Mouse (Mus musculus) hindbrain, embryonic 14.5 days (tissue): Measurements from ENCODE around the gene Arsb. TPM values are rescaled to one million over a fixed set of nuclear protein-coding genes. Genes with fewer than 3 reads are reported as not detected.
"Not testable (repeated sequence)": the region's sequence is repeated elsewhere in the genome, so short reads cannot be mapped to it uniquely, and the experiment has no call there.

Source experiments
- ATAC-seq: fragments of 200-750 bp; cut with Nextera tagmentation; 2 replicates; pipeline ENCODE4 v1.8.0; 2017; ENCODE audit warnings: moderate number of reproducible peaks, mild to moderate bottlenecking, moderate TSS enrichment, moderate library complexity; ENCODE audit not compliant: low FRiP score
- DNase-seq: peaks from one replicate; pipeline ENCODE4 v3.0.0-alpha.2; 2015; ENCODE audit warnings: low spot score
- H3K27ac ChIP-seq: fragments of 300-500 bp; sonication (generic); 2 replicates; pipeline ENCODE4 v1.5.1; 2014; ENCODE audit warnings: mild to moderate bottlenecking, moderate library complexity
- H3K27me3 ChIP-seq: fragments of 300-500 bp; sonication (generic); 2 replicates; pipeline ENCODE4 v1.6.1; 2014; ENCODE audit warnings: mild to moderate bottlenecking, low read length, mixed read lengths; ENCODE audit not compliant: control insufficient read depth, insufficient read depth
- H3K36me3 ChIP-seq: fragments of 300-500 bp; sonication (generic); replicated peaks from 2 replicates; pipeline ENCODE4 v1.6.1; 2014; ENCODE audit not compliant: control insufficient read depth, insufficient read depth
- H3K4me1 ChIP-seq: fragments of 300-500 bp; sonication (generic); replicated peaks from 2 replicates; pipeline ENCODE4 v1.6.1; 2014; ENCODE audit warnings: antibody characterized with exemption, low read length, mixed read lengths; ENCODE audit not compliant: control insufficient read depth, insufficient read depth
- H3K4me2 ChIP-seq: fragments of 300-500 bp; sonication (generic); replicated peaks from 2 replicates; pipeline ENCODE4 v1.6.1; 2014; ENCODE audit warnings: mild to moderate bottlenecking, moderate library complexity
- H3K4me3 ChIP-seq: fragments of 300-500 bp; sonication (generic); replicated peaks from 2 replicates; pipeline ENCODE4 v1.5.1; 2014; ENCODE audit warnings: mild to moderate bottlenecking, low read length
- H3K9ac ChIP-seq: fragments of 300-500 bp; sonication (generic); 2 replicates; pipeline ENCODE4 v1.6.1; 2014
- H3K9me3 ChIP-seq: fragments of 300-500 bp; sonication (generic); 2 replicates; pipeline ENCODE4 v1.6.1; 2016; ENCODE audit warnings: low read length; ENCODE audit not compliant: control insufficient read depth
- whole genome bisulfite sequencing: fragments of 180-500 bp; shearing (Covaris S2); extraction: QIAGEN DNeasy Blood & Tissue Kit; methylation state at CpG from one replicate; pipeline ENCODE4 v1.1.7; 2014; 5-methylcytosine and 5-hydroxymethylcytosine counted together
- polyA plus RNA-seq: library from polyadenylated mRNA; unstranded; fragments of >200 nt; fragmentation: Nextera tagmentation; extraction: Ambion mirVana; gene quantifications from 2 replicates; pipeline ENCODE4 v1.2.1, GENCODE M21; 2014

The Arsb gene
- polyA plus RNA-seq, 1 experiment from 2014 or later, result 10.9 TPM

DNA sequence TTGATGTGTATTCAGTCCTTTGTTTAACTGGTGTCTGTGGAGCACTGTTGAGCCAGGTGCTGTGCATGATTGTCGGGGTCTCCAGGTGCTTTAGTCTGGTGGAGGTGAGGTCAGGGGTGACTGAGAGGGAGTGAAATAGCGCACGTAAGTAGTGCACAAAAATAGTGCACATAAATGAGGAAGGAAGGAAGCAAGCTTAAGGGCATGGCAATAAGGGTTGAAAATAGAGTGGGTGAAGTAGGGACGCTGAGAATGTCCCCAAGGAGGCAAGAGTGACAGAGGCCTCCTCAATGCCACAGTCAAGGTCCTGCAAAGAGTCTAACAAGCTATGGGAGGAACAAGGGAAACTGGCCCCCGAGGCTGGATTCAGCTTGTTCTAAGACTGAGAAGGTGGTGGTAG lies 11.4 kb downstream of the Arsb start:
- H3K9ac ChIP-seq, result no peak overlapping the region
- WGBS, result 85% methylated on average over 5 of the region's 5 CpGs
- no peak overlapping the region for H3K4me3 ChIP-seq
- H3K27ac ChIP-seq, result no peak overlapping the region
- H3K27me3 ChIP-seq, result no peaks in the 10 kb centered on the region
- ATAC-seq (no peak), DNase-seq (no peak)
- no peaks in the 10 kb centered on the region for H3K36me3 ChIP-seq
- H3K4me2 ChIP-seq, result no peak overlapping the region
- no peaks in the 10 kb centered on the region for H3K4me1 ChIP-seq
- H3K9me3 ChIP-seq, result no peaks in the 10 kb centered on the region

DNA sequence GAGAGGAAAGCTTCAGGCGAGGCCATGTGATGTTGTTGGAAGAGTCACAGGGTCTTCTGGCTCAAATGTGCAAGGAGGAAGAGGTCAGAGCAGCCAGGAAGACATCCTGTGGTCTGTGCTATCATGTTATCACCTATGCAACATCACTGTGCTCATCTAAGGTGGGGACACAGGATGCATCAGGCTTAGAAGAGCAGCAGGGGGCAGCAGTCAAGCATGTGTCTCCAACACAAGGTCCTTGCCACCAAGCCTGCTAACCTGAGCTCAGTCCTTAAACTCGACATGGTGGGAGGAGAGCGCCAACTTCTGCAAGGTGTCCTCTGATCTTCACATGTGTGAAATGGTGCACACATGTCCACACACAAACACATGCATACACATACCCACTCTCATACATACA lies 13.9 kb downstream of the Arsb start:
- no peak overlapping the region for H3K27ac ChIP-seq
- DNase-seq (no peak), ATAC-seq (no peak)
- H3K27me3 ChIP-seq, result no peaks in the 10 kb centered on the region
- no peaks in the 10 kb centered on the region for H3K4me1 ChIP-seq
- no peak overlapping the region for H3K4me3 ChIP-seq
- WGBS, result 87% methylated on average over 3 of the region's 3 CpGs
- H3K36me3 ChIP-seq, result no peaks in the 10 kb centered on the region
- no peak overlapping the region for H3K9ac ChIP-seq
- no peaks in the 10 kb centered on the region for H3K9me3 ChIP-seq
- no peak overlapping the region for H3K4me2 ChIP-seq

DNA sequence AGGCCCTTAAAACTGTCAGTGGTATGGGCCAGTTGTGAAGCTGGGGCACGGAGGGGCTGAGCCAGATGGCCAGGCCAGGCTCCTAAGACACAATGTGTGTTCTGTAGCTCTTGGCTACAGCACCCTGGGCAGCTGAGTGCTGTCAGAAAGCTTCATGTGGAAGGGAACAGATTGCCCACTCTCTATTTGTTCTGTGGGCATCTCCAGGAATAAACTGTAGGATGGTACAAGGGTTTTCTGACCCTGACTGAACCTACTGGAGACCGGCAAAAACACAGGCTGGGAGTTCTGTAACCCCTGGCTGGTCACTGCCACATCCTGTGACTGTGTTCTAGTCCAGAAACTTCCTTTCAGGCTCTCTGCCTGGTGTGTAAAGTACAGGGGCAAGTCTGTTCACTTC lies 14.6 kb downstream of the Arsb start:
- DNase-seq (no peak), ATAC-seq (no peak)
- no peak overlapping the region for H3K4me3 ChIP-seq
- H3K4me2 ChIP-seq, result no peak overlapping the region
- H3K9ac ChIP-seq, result no peak overlapping the region
- 83% methylated on average over 2 of the region's 2 CpGs for WGBS
- H3K27ac ChIP-seq, result no peak overlapping the region
- H3K9me3 ChIP-seq, result no peaks in the 10 kb centered on the region
- H3K27me3 ChIP-seq, result no peaks in the 10 kb centered on the region
- no peaks in the 10 kb centered on the region for H3K36me3 ChIP-seq
- H3K4me1 ChIP-seq, result no peaks in the 10 kb centered on the region

DNA sequence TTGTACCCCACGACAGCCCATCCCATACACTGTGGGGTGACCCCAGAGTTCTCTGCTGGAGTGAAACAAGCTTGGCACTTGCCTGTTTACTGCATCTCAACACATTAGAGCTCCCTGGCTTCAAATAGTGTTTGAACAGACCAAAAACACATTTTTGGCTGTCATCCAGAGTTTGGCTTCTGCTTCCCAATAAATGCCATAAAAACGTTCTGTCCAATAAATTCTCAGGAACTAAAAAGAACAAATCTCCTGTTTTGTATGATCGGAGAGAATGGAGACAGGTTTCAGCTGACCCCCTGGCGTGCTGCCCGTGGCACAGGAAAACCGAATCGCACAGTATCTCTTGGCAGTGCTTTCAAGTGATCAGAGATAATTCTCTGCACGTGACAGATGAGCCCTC lies 16.2 kb downstream of the Arsb start:
- H3K27me3 ChIP-seq, result no peaks in the 10 kb centered on the region
- H3K4me3 ChIP-seq, result no peak overlapping the region
- no peak overlapping the region for H3K4me2 ChIP-seq
- 61% methylated on average over 8 of the region's 8 CpGs for WGBS
- H3K9me3 ChIP-seq, result no peaks in the 10 kb centered on the region
- no peak overlapping the region for H3K9ac ChIP-seq
- DNase-seq (peak; percentile 27), ATAC-seq (no peak; the same call in 1 of the 2 replicates)
- no peak overlapping the region for H3K27ac ChIP-seq
- no peaks in the 10 kb centered on the region for H3K4me1 ChIP-seq
- H3K36me3 ChIP-seq, result no peaks in the 10 kb centered on the region

DNA sequence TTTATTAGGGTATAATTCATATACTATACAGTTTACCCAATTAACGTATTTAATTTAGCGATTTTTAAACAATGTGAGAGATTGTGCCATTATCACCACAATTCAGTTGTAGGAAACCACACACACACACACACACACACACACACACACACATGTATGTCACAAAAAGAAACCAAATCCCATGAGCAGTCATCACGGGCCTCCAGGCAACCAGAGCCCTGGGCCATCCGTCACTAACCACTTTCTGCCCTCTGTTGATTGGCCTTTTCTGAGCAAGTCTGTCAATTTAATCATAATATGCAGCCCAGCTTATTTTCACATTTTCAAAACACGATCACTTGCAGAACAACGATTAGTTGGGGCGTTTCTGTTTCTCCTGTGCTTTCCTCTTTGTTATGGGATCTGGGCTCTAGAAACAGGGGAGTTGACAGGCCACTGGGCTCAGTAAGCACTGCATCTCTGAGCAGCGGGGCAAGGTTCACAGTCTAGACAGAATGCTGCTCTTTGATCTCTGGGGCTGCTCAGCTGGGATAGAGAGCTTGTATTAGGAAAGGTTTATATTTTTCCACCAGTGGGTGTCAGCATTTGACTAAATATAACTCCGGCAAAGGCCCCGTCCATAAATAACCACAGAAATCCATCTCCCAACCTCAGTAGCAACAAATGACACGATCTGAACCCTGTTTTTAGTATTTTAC lies 21.7 kb downstream of the Arsb start:
- no peak overlapping the region for H3K4me2 ChIP-seq
- no peaks in the 10 kb centered on the region for H3K27me3 ChIP-seq
- DNase-seq (peak; percentile 88), ATAC-seq (peak; percentile 79; the same call in 1 of the 2 replicates)
- 52% methylated on average over 11 of the region's 11 CpGs for WGBS
- H3K36me3 ChIP-seq, result no peaks in the 10 kb centered on the region
- H3K4me1 ChIP-seq, result no peaks in the 10 kb centered on the region
- H3K4me3 ChIP-seq, result no peak overlapping the region
- H3K9me3 ChIP-seq, result no peaks in the 10 kb centered on the region
- no peak overlapping the region for H3K27ac ChIP-seq
- H3K9ac ChIP-seq, result no peak overlapping the region

DNA sequence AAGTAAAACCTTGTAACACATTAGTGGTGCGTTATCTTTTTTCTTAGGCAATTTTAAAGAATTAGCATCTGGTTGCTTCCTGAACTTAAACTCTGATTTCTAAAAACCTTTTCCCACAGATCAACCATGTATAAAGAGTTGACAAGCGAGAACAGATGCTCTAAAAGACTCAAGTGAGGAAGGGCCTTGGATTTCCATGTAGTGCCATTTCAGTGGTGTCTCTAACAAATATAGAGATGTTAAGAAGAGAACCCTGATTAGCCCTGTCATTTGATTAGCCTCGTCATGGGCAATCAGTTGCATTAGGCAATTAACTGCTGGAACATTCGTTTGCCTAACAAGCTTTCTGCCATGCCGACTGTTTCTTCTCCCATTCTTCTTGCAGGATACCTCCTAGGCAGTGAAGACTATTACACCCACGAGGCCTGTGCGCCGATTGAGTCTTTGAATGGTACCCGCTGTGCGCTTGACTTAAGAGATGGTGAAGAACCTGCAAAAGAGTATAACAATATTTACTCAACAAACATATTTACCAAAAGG lies 22.3 kb downstream of the Arsb start:
- Histone ChIP-seq H3K9ac (no peak overlapping the region), H3K27me3 (no peaks in the 10 kb centered on the region), H3K4me1 (no peaks in the 10 kb centered on the region), H3K9me3 (no peaks in the 10 kb centered on the region), H3K4me3 (no peak overlapping the region), H3K27ac (no peak overlapping the region), H3K4me2 (no peak overlapping the region), H3K36me3 (no peaks in the 10 kb centered on the region)
- 74% methylated on average over 10 of the region's 10 CpGs for WGBS
- no peak for DNase-seq
- ATAC-seq, result 0 out of 2 replicates have a peak, but pooled peaks have one; percentile 31

DNA sequence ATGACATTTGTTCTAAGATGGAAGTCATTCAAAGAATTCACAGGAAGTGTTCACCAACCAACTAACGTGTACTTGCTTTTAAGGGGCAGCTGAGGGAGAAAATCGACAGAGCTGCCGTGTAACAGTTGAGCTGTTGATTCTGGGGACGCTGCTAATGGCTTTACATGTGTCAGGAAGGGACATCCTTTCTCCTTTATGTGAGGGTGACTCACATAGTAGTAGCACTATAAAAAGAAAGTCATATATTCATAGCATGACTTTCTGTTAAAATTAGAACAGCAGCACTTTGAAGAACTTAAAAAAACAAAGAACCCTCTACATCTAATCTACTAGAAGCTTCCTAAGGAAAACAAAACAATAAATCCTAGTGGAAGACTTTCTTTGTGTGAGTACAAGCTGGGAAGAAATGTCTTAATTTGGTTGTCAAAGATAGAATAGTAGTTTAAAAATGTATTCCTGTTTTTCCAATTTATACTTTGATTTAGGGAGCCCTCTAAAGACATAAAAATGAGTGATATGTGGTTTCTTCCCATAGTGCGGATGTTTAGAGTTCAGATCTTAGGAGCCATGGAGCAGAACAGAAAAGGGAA lies 25.7 kb downstream of the Arsb start:
- DNase-seq (no peak), ATAC-seq (no peak)
- Histone ChIP-seq H3K4me3 (no peak overlapping the region), H3K4me2 (no peak overlapping the region), H3K27me3 (no peaks in the 10 kb centered on the region), H3K27ac (no peak overlapping the region), H3K9me3 (no peaks in the 10 kb centered on the region), H3K9ac (no peak overlapping the region), H3K4me1 (no peaks in the 10 kb centered on the region), H3K36me3 (no peaks in the 10 kb centered on the region)
- 85% methylated on average over 5 of the region's 5 CpGs for WGBS

DNA sequence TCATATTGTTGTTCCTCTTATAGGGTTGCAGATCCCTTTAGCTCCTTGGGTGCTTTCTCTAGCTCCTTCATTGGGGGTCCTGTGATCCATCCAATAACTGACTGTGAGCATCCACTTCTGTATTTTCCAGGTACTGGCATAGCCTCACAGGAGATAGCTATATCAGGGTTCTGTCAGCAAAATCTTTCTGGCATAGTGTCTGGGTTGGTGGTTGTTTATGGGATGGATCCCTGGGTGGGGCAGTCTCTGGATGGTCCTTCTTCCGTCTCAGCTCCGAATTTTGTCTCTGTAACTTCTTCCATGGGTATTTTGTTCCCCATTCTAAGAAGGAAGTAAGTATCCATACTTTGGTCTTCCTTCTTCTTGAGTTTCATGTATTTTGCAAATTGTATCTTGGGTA lies 38.9 kb downstream of the Arsb start:
- H3K4me3 ChIP-seq, H3K27ac ChIP-seq, H3K4me2 ChIP-seq, ATAC-seq, H3K4me1 ChIP-seq, DNase-seq, H3K9me3 ChIP-seq, H3K36me3 ChIP-seq, H3K27me3 ChIP-seq, H3K9ac ChIP-seq: not testable (repeated sequence)
- WGBS, result 77% methylated on average over 2 of the region's 2 CpGs

DNA sequence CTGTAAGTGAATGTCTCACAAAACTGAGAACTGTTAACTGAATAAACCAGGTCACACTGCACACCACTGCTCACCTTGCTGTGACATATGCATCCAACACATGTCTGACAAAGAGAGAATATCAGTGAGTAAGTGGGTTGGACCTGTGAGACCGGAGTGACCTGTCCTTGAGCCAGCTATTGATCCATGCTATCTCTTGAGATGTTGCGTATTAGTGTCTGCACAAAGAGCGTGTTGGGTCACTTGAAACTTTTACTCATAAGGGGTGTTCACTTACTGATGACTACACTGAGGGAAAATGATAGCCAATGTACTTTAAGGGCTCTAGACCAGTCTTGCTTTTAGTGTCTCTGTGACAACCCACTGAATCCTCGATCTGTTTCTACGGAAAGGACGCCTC lies 42.7 kb downstream of the Arsb start:
- Histone ChIP-seq H3K27ac (no peak overlapping the region), H3K36me3 (no peaks in the 10 kb centered on the region), H3K9me3 (0 out of 2 replicates have a peak, but pooled peaks cover under 1% of the 10 kb centered on the region), H3K4me2 (no peak overlapping the region), H3K27me3 (no peaks in the 10 kb centered on the region), H3K4me3 (no peak overlapping the region), H3K9ac (no peak overlapping the region), H3K4me1 (no peaks in the 10 kb centered on the region)
- ATAC-seq (no peak), DNase-seq (no peak)
- 93% methylated on average over 6 of the region's 6 CpGs for WGBS
